Mouse (Mus musculus) embryonic facial prominence, embryonic 11.5 days (tissue): Measurements from ENCODE around the gene Obp1a. TPM values are rescaled to one million over a fixed set of nuclear protein-coding genes. Genes with fewer than 3 reads are reported as not detected.

Experiments
- ATAC-seq: fragments of 200-750 bp; cut with Nextera tagmentation; replicated peaks from 2 replicates; pipeline ENCODE4 v1.8.0; 2017; ENCODE audit warnings: low read depth; ENCODE audit not compliant: insufficient number of reproducible peaks, low FRiP score, low TSS enrichment
- DNase-seq: peaks from one replicate; pipeline ENCODE4 v3.0.0-alpha.2; 2015; ENCODE audit warnings: low spot score
- H3K27ac ChIP-seq: fragments of 300-500 bp; sonication (generic); replicated peaks from 2 replicates; pipeline ENCODE4 v1.5.1; 2014; ENCODE audit warnings: mild to moderate bottlenecking, low read depth, low read length, control low read depth
- H3K27me3 ChIP-seq: fragments of 300-500 bp; sonication (generic); 2 replicates; pipeline ENCODE4 v1.6.1; 2014; ENCODE audit warnings: mild to moderate bottlenecking, low read length, moderate library complexity, mixed read lengths; ENCODE audit not compliant: control insufficient read depth, insufficient read depth
- H3K36me3 ChIP-seq: fragments of 300-500 bp; sonication (generic); replicated peaks from 2 replicates; pipeline ENCODE4 v1.6.1; 2014; ENCODE audit warnings: low read depth, mild to moderate bottlenecking, low read length, moderate library complexity, mixed read lengths; ENCODE audit not compliant: control insufficient read depth, insufficient read depth
- H3K4me1 ChIP-seq: fragments of 300-500 bp; sonication (generic); 2 replicates; pipeline ENCODE4 v1.6.1; 2014; ENCODE audit warnings: low read length, mixed read lengths; ENCODE audit not compliant: control insufficient read depth, insufficient read depth
- H3K4me2 ChIP-seq: fragments of 300-500 bp; sonication (generic); 2 replicates; pipeline ENCODE4 v1.6.1; 2014; ENCODE audit warnings: low read depth, mild to moderate bottlenecking, control low read depth, low read length, moderate library complexity
- H3K4me3 ChIP-seq: fragments of 300-500 bp; sonication (generic); 2 replicates; pipeline ENCODE4 v1.5.1; 2014; ENCODE audit warnings: low read depth, low read length, control low read depth
- H3K9ac ChIP-seq: fragments of 300-500 bp; sonication (generic); replicated peaks from 2 replicates; pipeline ENCODE4 v1.6.1; 2014; ENCODE audit warnings: mild to moderate bottlenecking, control low read depth, low read length
- H3K9me3 ChIP-seq: fragments of 300-500 bp; sonication (generic); replicated peaks from 2 replicates; pipeline ENCODE4 v1.6.1; 2016; ENCODE audit warnings: mild to moderate bottlenecking, low read length, inconsistent platforms, mixed read lengths; ENCODE audit not compliant: control insufficient read depth
- WGBS: fragments of 180-500 bp; shearing (Covaris S2); extraction: QIAGEN DNeasy Blood & Tissue Kit; methylation state at CpG from one replicate; pipeline ENCODE4 v1.1.7; 2014; 5-methylcytosine and 5-hydroxymethylcytosine counted together
- polyA plus RNA-seq: library from polyadenylated mRNA; unstranded; fragments of >200 nt; fragmentation: Nextera tagmentation; extraction: Ambion mirVana; gene quantifications from 2 replicates; pipeline ENCODE4 v1.2.1, GENCODE M21; 2014

The Obp1a gene
- polyA plus RNA-seq = not detected in 2 replicates

DNA sequence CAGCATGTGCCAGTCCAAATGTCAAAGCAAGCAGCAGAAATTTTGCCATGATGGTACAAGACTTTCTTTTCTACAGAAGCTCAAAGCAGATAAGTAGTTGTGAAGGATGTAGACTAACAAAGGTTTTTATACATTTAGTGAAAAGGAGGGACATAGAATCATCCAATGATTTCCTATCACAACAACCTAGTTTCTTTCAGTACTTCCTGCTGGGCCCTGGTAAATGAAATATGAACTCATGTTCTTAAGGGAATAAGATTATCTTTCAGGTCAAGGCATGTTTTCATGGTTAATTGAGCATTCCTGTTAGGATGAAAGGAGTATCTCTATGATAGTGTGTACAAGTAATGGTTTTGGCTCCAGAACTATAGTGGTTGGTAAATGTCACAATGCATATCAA is at the start of gene Obp1a:
Obp1a (minus strand) TSS at position 101 of the 400 bp plus-strand sequence.
- Histone ChIP-seq H3K4me3 (no peak within 1 kb of the TSS), H3K4me2 (no peak within 1 kb of the TSS), H3K27me3 (no peaks in the 10 kb centered on the region), H3K27ac (no peak within 1 kb of the TSS), H3K4me1 (no peaks in the 10 kb centered on the region), H3K36me3 (no peaks in the 10 kb centered on the region), H3K9me3 (no peaks in the 10 kb centered on the region), H3K9ac (no peak within 1 kb of the TSS)
- ATAC-seq = no peak
- no peak for DNase-seq

DNA sequence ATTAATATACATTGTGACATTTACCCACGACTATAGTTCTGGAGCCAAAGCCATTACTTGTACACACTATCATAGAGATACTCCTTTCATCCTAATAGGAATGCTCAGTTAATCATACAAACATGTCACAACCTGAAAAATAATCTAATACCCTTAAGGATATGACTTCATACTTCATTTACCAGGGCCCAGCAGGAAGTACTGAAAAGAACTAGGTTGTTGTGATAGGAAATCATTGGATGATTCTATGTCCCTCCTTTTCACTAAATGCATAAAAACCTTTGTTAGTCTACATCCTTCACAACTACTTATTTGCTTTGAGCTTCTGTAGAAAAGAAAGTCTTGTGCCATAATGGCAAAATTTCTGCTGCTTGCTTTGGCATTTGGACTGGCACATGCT is 34.0 kb upstream of the Obp1a start, which contains the start of gene Gm5938:
Gm5938 (plus strand) TSS at position 301 of the 400 bp plus-strand sequence.
- H3K9ac ChIP-seq = no peak within 1 kb of the TSS
- 61% methylated on average over 1 of the region's 1 CpGs for whole genome bisulfite sequencing
- no peak within 1 kb of the TSS for H3K4me2 ChIP-seq
- H3K27me3 ChIP-seq = no peaks in the 10 kb centered on the region
- H3K4me1 ChIP-seq = no peaks in the 10 kb centered on the region
- DNase-seq (no peak), ATAC-seq (no peak)
- no peaks in the 10 kb centered on the region for H3K36me3 ChIP-seq
- H3K4me3 ChIP-seq = no peak within 1 kb of the TSS
- no peak within 1 kb of the TSS for H3K27ac ChIP-seq
- H3K9me3 ChIP-seq = no peaks in the 10 kb centered on the region

Other genes with a start within 250 kb of the Obp1a start
- gene Pbsn, start 237.8 kb downstream of the Obp1a start, polyA plus RNA-seq = not detected in 2 replicates
- not detected in 2 replicates for gene Gm14744, start 226.6 kb downstream of the Obp1a start, polyA plus RNA-seq
- not detected in 2 replicates for gene 5430402E10Rik, start 166.3 kb downstream of the Obp1a start, polyA plus RNA-seq
- gene Gm5938, start 34.1 kb upstream of the Obp1a start, polyA plus RNA-seq = not detected in 2 replicates
- not detected in 2 replicates for gene Obp1b, start 95.4 kb upstream of the Obp1a start, polyA plus RNA-seq
- gene Gm14743, start 154.5 kb upstream of the Obp1a start, polyA plus RNA-seq = not detected in 2 replicates